Mouse (Mus musculus): ENCODE results near the gene Gdnf. TPM values are rescaled to one million over a fixed set of nuclear protein-coding genes. Genes with fewer than 3 reads are reported as not detected.

Gene Gdnf
- polyA plus RNA-seq, 1 experiment from 2014 or later: 0.28 TPM

DNA sequence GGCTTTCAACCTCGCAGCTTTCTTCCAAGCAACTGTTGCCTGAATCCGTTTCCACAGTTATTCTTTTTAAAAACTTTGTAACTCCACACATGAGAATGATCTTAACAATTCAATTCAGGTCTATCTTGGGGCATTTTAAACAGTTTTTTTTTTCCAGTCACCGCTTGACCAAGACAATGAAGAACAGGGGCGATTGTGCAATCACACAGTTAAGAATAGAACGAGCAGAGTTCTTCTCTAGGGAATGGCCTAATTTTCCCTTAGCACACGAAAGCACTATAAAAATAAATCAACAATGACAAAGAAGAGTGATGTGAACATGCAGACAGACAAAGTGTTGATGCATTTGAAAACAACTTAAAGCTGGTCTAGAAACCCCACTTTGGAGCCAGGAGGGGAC, 65.2 kb downstream of the Gdnf start:
- Histone ChIP-seq H3K9me3 (ENCODE audit: control insufficient read depth, low read length) (no peaks in the 10 kb centered on the region), H3K4me1 (ENCODE audit: control insufficient read depth, insufficient read depth, low read length) (0 out of 2 replicates have a peak, but pooled peaks cover 5% of the 10 kb centered on the region), H3K36me3 (ENCODE audit: control insufficient read depth, insufficient read depth, low read length) (no peaks in the 10 kb centered on the region), H3K27me3 (ENCODE audit: control insufficient read depth, insufficient read depth, low read length) (no peaks in the 10 kb centered on the region), H3K9ac (ENCODE audit: low read length) (no peak overlapping the region), H3K4me3 (ENCODE audit: low read depth, low read length) (no peak overlapping the region), H3K27ac (ENCODE audit: low read depth, low read length) (no peak overlapping the region), H3K4me2 (ENCODE audit: low read depth) (no peak overlapping the region)
- no peak for ATAC-seq (ENCODE audit: insufficient read depth, low FRiP score, low TSS enrichment)
- no peak for DNase-seq (ENCODE audit: low spot score)
- WGBS: 63% methylated on average over 6 of the region's 6 CpGs

DNA sequence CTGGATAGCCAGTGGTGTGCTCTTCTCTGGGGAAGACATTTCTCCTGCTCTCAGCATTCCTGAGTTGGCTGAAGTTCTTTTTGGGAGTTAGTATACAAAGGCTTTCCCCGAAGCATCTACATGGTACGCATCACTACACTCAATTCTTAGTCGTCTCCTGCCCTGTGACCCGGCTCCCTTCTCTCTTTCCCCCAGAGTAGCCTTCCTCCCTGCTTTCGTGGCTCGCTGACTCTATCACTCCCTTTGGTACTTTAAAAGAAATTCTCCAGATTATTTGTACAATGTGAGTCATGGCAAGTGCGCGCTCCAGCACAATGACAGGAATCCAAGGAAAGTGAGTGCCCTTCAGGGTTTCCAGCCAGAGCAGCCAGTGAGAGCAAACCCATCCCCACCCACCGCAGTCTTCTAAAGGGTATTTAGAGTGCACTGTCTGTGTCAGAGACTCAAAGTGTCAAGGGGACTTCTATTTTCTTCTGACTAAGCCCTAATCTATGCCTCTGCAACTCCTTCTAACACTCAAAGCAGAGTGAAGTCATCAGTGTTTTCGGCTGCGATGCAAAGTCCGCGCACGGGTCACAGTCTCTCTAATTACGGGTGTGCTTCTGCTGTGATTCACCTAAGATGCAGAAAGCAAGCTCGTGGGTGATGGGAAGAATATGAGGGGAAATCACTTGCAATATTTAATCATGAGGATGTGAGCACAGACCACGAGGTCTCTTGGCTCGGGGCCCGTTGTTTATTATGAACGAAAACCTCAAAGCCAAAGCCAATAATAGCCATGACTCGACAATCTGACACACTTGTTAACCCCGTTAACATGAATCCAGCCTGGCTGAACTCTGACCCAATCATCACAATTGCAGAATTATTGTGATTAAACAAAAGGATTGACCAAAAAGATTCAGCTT, 67.2 kb downstream of the Gdnf start:
- Histone ChIP-seq H3K9ac (ENCODE audit: low read length) (no peak overlapping the region), H3K4me3 (ENCODE audit: low read depth, low read length) (no peak overlapping the region), H3K4me2 (ENCODE audit: low read depth) (no peak overlapping the region), H3K27ac (ENCODE audit: low read depth, low read length) (no peak overlapping the region), H3K27me3 (ENCODE audit: control insufficient read depth, insufficient read depth, low read length) (no peaks in the 10 kb centered on the region), H3K4me1 (ENCODE audit: control insufficient read depth, insufficient read depth, low read length) (0 out of 2 replicates have a peak, but pooled peaks cover 5% of the 10 kb centered on the region), H3K36me3 (ENCODE audit: control insufficient read depth, insufficient read depth, low read length) (no peaks in the 10 kb centered on the region), H3K9me3 (ENCODE audit: control insufficient read depth, low read length) (no peaks in the 10 kb centered on the region)
- ATAC-seq (ENCODE audit: insufficient read depth, low FRiP score, low TSS enrichment) (no peak), DNase-seq (ENCODE audit: low spot score) (no peak)
- 50% methylated on average over 22 of the region's 22 CpGs for WGBS

DNA sequence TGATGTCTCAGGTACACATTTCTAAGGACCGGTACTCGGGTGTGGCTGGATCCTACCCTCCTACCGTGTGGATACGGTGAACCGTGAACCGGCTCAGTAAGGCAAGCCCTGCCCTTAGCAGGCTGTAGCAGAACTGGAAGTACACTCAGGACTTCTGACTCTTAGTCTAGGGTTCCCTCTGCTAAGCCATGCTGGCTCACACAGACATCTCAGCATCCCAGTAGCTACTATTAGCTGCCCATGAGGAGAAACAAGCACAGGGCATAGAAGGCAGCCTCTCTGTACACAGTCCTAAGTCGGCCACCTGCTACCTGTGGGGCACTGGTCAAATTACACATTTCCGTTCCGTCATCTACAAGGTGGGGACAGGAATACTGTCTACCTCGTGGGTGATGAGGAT, 68.2 kb downstream of the Gdnf start:
- ATAC-seq (ENCODE audit: insufficient read depth, low FRiP score, low TSS enrichment) (no peak), DNase-seq (ENCODE audit: low spot score) (no peak)
- Histone ChIP-seq H3K9ac (ENCODE audit: low read length) (no peak overlapping the region), H3K4me2 (ENCODE audit: low read depth) (no peak overlapping the region), H3K9me3 (ENCODE audit: control insufficient read depth, low read length) (no peaks in the 10 kb centered on the region), H3K27ac (ENCODE audit: low read depth, low read length) (no peak overlapping the region), H3K27me3 (ENCODE audit: control insufficient read depth, insufficient read depth, low read length) (no peaks in the 10 kb centered on the region), H3K4me3 (ENCODE audit: low read depth, low read length) (no peak overlapping the region), H3K36me3 (ENCODE audit: control insufficient read depth, insufficient read depth, low read length) (no peaks in the 10 kb centered on the region), H3K4me1 (ENCODE audit: control insufficient read depth, insufficient read depth, low read length) (0 out of 2 replicates have a peak, but pooled peaks cover 5% of the 10 kb centered on the region)
- 84% methylated on average over 10 of the region's 10 CpGs for WGBS

DNA sequence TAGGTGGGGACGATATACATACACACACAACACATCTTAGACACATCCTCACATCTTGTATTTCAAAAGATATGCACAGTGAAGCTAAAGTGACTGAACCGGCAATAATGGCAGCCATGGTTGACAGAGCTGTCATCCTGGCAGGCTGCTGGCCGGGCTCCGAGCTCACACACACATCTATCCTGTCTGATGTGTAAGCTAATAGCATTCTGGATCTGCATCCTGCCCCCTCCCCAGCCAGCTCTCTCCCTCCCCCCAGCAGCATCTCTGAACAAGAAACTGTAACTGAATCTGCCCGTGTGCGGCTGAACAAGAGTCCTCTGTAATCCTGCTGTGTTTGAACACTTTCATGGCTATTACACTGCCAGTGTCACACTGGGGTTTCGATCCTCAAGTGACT, 69.3 kb downstream of the Gdnf start:
- Histone ChIP-seq H3K27me3 (ENCODE audit: control insufficient read depth, insufficient read depth, low read length) (no peaks in the 10 kb centered on the region), H3K9ac (ENCODE audit: low read length) (no peak overlapping the region), H3K27ac (ENCODE audit: low read depth, low read length) (no peak overlapping the region), H3K4me2 (ENCODE audit: low read depth) (no peak overlapping the region), H3K36me3 (ENCODE audit: control insufficient read depth, insufficient read depth, low read length) (no peaks in the 10 kb centered on the region), H3K9me3 (ENCODE audit: control insufficient read depth, low read length) (no peaks in the 10 kb centered on the region), H3K4me3 (ENCODE audit: low read depth, low read length) (no peak overlapping the region), H3K4me1 (ENCODE audit: control insufficient read depth, insufficient read depth, low read length) (0 out of 2 replicates have a peak, but pooled peaks cover 5% of the 10 kb centered on the region)
- no peak for ATAC-seq (ENCODE audit: insufficient read depth, low FRiP score, low TSS enrichment)
- DNase-seq (ENCODE audit: low spot score): peak; percentile 12
- 66% methylated on average over 7 of the region's 7 CpGs for whole genome bisulfite sequencing

GRCm38 (mm10) chr15:7884181-7884580, 73.5 kb downstream of the Gdnf start:
- Histone ChIP-seq H3K4me2 (ENCODE audit: low read depth) (no peak overlapping the region), H3K36me3 (ENCODE audit: control insufficient read depth, insufficient read depth, low read length) (no peaks in the 10 kb centered on the region), H3K27ac (ENCODE audit: low read depth, low read length) (no peak overlapping the region), H3K9ac (ENCODE audit: low read length) (no peak overlapping the region), H3K4me1 (ENCODE audit: control insufficient read depth, insufficient read depth, low read length) (0 out of 2 replicates have a peak, but pooled peaks cover 5% of the 10 kb centered on the region), H3K9me3 (ENCODE audit: control insufficient read depth, low read length) (no peaks in the 10 kb centered on the region), H3K27me3 (ENCODE audit: control insufficient read depth, insufficient read depth, low read length) (no peaks in the 10 kb centered on the region), H3K4me3 (ENCODE audit: low read depth, low read length) (no peak overlapping the region)
- no peak for DNase-seq (ENCODE audit: low spot score)
- WGBS: 96% methylated on average over 11 of the region's 11 CpGs
- ATAC-seq (ENCODE audit: insufficient read depth, low FRiP score, low TSS enrichment): no peak

DNA sequence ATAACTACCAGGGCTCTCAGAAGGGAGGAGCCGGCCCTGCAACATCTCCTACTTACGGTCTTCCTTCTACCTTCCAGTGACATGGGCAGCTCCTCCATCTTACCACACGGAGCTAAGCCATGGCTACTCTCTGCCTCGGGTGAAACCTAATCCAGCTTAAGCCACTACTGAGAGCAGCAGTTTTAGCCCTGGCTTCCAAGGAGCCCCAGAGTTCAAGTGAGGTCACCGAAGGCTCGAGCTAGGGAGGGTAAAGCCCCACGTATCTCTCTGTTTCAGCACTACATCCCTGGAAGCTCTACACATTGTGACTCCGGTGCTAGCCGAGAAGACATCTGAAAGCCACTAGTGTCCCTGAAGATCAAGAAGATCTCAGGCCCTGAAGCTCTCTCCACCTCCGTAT, 74.5 kb downstream of the Gdnf start:
- WGBS: 74% methylated on average over 10 of the region's 10 CpGs
- H3K27ac ChIP-seq (ENCODE audit: low read depth, low read length): no peak overlapping the region
- no peaks in the 10 kb centered on the region for H3K36me3 ChIP-seq (ENCODE audit: control insufficient read depth, insufficient read depth, low read length)
- no peak overlapping the region for H3K4me2 ChIP-seq (ENCODE audit: low read depth)
- no peaks in the 10 kb centered on the region for H3K27me3 ChIP-seq (ENCODE audit: control insufficient read depth, insufficient read depth, low read length)
- 0 out of 2 replicates have a peak, but pooled peaks cover 2% of the 10 kb centered on the region for H3K4me1 ChIP-seq (ENCODE audit: control insufficient read depth, insufficient read depth, low read length)
- no peak overlapping the region for H3K4me3 ChIP-seq (ENCODE audit: low read depth, low read length)
- no peak overlapping the region for H3K9ac ChIP-seq (ENCODE audit: low read length)
- no peaks in the 10 kb centered on the region for H3K9me3 ChIP-seq (ENCODE audit: control insufficient read depth, low read length)
- DNase-seq (ENCODE audit: low spot score) (no peak), ATAC-seq (ENCODE audit: insufficient read depth, low FRiP score, low TSS enrichment) (no peak)

GRCm38 (mm10) chr15:7886591-7886990, 75.9 kb downstream of the Gdnf start:
- H3K4me2 ChIP-seq (ENCODE audit: low read depth): no peak overlapping the region
- 92% methylated on average over 8 of the region's 8 CpGs for WGBS
- no peaks in the 10 kb centered on the region for H3K27me3 ChIP-seq (ENCODE audit: control insufficient read depth, insufficient read depth, low read length)
- ATAC-seq (ENCODE audit: insufficient read depth, low FRiP score, low TSS enrichment) (no peak), DNase-seq (ENCODE audit: low spot score) (no peak)
- H3K4me1 ChIP-seq (ENCODE audit: control insufficient read depth, insufficient read depth, low read length): no peaks in the 10 kb centered on the region
- H3K9ac ChIP-seq (ENCODE audit: low read length): no peak overlapping the region
- no peaks in the 10 kb centered on the region for H3K9me3 ChIP-seq (ENCODE audit: control insufficient read depth, low read length)
- H3K27ac ChIP-seq (ENCODE audit: low read depth, low read length): no peak overlapping the region
- H3K4me3 ChIP-seq (ENCODE audit: low read depth, low read length): no peak overlapping the region
- no peaks in the 10 kb centered on the region for H3K36me3 ChIP-seq (ENCODE audit: control insufficient read depth, insufficient read depth, low read length)
